Mouse (Mus musculus) midbrain, postnatal 0 days (tissue): ENCODE data around the gene Slc39a5. TPM values are rescaled to one million over a fixed set of nuclear protein-coding genes. Genes with fewer than 3 reads are reported as not detected.

Experiments used
- ATAC-seq: fragments of 200-750 bp; cut with Nextera tagmentation; 2 replicates; pipeline ENCODE4 v1.8.0; 2017; ENCODE audit warnings: moderate number of reproducible peaks, mild to moderate bottlenecking, moderate TSS enrichment, moderate library complexity; ENCODE audit not compliant: low FRiP score
- DNase-seq: peaks from one replicate; pipeline ENCODE4 v3.0.0-alpha.2; 2015; ENCODE audit warnings: low spot score
- H3K27ac ChIP-seq: fragments of 300-500 bp; sonication (generic); 2 replicates; pipeline ENCODE4 v1.5.1; 2014; ENCODE audit warnings: low read depth, mild to moderate bottlenecking, low read length, mixed read lengths
- H3K27me3 ChIP-seq: fragments of 300-500 bp; sonication (generic); 2 replicates; pipeline ENCODE4 v1.6.1; 2014; ENCODE audit warnings: low read length, control low read depth, mixed read lengths; ENCODE audit not compliant: insufficient read depth
- H3K36me3 ChIP-seq: fragments of 300-500 bp; sonication (generic); 2 replicates; pipeline ENCODE4 v1.6.1; 2014; ENCODE audit warnings: low read length, control low read depth, mixed read lengths; ENCODE audit not compliant: insufficient read depth
- H3K4me1 ChIP-seq: fragments of 300-500 bp; sonication (generic); 2 replicates; pipeline ENCODE4 v1.6.1; 2014; ENCODE audit warnings: mild to moderate bottlenecking, control low read depth, antibody characterized with exemption, low read length, mixed read lengths; ENCODE audit not compliant: insufficient read depth
- H3K4me2 ChIP-seq: fragments of 300-500 bp; sonication (generic); 2 replicates; pipeline ENCODE4 v1.6.1; 2014; ENCODE audit warnings: low read depth, mild to moderate bottlenecking, low read length, mixed read lengths; ENCODE audit not compliant: poor library complexity, severe bottlenecking
- H3K4me3 ChIP-seq: fragments of 300-500 bp; sonication (generic); 2 replicates; pipeline ENCODE4 v1.5.1; 2014; ENCODE audit warnings: low read depth, mild to moderate bottlenecking, low read length, moderate library complexity
- H3K9ac ChIP-seq: fragments of 300-500 bp; sonication (generic); replicated peaks from 2 replicates; pipeline ENCODE4 v1.6.1; 2014; ENCODE audit warnings: mild to moderate bottlenecking, low read length, moderate library complexity, mixed read lengths; ENCODE audit not compliant: poor library complexity, severe bottlenecking
- H3K9me3 ChIP-seq: fragments of 300-500 bp; sonication (generic); 2 replicates; pipeline ENCODE4 v1.6.1; 2016; ENCODE audit warnings: low read length, control low read depth
- CTCF ChIP-seq: IDR thresholded peaks from 2 replicates; pipeline ENCODE4 v1.5.1; 2016; ENCODE audit warnings: antibody characterized with exemption, mild to moderate bottlenecking
- WGBS: fragments of 180-500 bp; shearing (Covaris S2); extraction: QIAGEN DNeasy Blood & Tissue Kit; methylation state at CpG from one replicate; pipeline ENCODE4 v1.1.7; 2014; 5-methylcytosine and 5-hydroxymethylcytosine counted together
- polyA plus RNA-seq: library from polyadenylated mRNA; unstranded; fragments of >200 nt; fragmentation: Nextera tagmentation; extraction: Ambion mirVana; gene quantifications from 2 replicates; pipeline ENCODE4 v1.2.1, GENCODE M21; 2015
- total RNA-seq: library from RNA; depleted of rRNA; stranded (reverse); fragments of >200 nt; gene quantifications from 2 replicates; pipeline ENCODE4 v1.2.3, GENCODE M21; 2014

The Slc39a5 gene
- total and polyA plus RNA-seq, 2 experiments from 2014 or later, result 0.16 to 0.27 TPM

GRCm38 (mm10) chr10:128438675-128439279 lies 37.7 kb upstream of the Slc39a5 start:
- H3K4me2 ChIP-seq, result no peak overlapping the region
- H3K27me3 ChIP-seq, result no peaks in the 10 kb centered on the region
- TF ChIP-seq CTCF, result no peak
- ATAC-seq (no peak), DNase-seq (no peak)
- no peak overlapping the region for H3K27ac ChIP-seq
- H3K9me3 ChIP-seq, result no peaks in the 10 kb centered on the region
- WGBS, result 84% methylated on average over 10 of the region's 10 CpGs
- H3K9ac ChIP-seq, result no peak overlapping the region
- peaks cover 55% of the 10 kb centered on the region for H3K36me3 ChIP-seq
- H3K4me3 ChIP-seq, result no peak overlapping the region
- no peaks in the 10 kb centered on the region for H3K4me1 ChIP-seq

- peaks cover 55% of the 10 kb centered on the region for H3K36me3 ChIP-seq
- H3K4me1 ChIP-seq, result no peaks in the 10 kb centered on the region
- H3K9ac ChIP-seq, result no peak overlapping the region
- no peak overlapping the region for H3K4me3 ChIP-seq
- DNase-seq (no peak), ATAC-seq (no peak)
- no peaks in the 10 kb centered on the region for H3K9me3 ChIP-seq
- no peak for TF ChIP-seq CTCF
- H3K27me3 ChIP-seq, result no peaks in the 10 kb centered on the region
- H3K27ac ChIP-seq, result no peak overlapping the region
- H3K4me2 ChIP-seq, result no peak overlapping the region
- 95% methylated on average over 8 of the region's 8 CpGs for WGBS
These were observed 35.3 kb upstream of the Slc39a5 start for GRCm38 (mm10) chr10:128436376-128436775.

DNA sequence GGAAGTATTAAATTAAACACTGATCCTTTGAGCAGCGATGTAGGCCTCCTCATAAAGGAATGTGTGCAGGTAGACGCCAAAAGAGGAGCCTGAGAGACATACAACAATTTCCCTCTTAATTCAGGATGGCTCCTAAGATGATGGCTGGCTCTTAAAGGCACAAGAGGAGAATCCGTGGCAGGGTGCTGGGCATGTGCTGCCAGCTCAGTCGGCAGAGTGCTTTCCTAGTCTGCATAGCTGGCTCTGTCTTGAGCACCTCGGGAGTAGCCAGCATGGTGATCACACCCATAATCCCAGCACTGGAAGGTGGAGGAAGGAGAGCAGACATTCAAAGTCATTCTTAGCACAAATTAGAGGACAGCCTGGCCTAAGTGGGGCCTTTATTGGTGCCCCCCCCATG lies 34.8 kb upstream of the Slc39a5 start:
- no peaks in the 10 kb centered on the region for H3K9me3 ChIP-seq
- ATAC-seq (no peak), DNase-seq (no peak)
- no peak overlapping the region for H3K9ac ChIP-seq
- no peak overlapping the region for H3K4me2 ChIP-seq
- no peaks in the 10 kb centered on the region for H3K4me1 ChIP-seq
- peaks cover 56% of the 10 kb centered on the region for H3K36me3 ChIP-seq
- WGBS, result 90% methylated on average over 5 of the region's 5 CpGs
- H3K4me3 ChIP-seq, result no peak overlapping the region
- H3K27ac ChIP-seq, result no peak overlapping the region
- H3K27me3 ChIP-seq, result no peaks in the 10 kb centered on the region
- no peak for TF ChIP-seq CTCF

- DNase-seq, result peak; percentile 36
These were observed 34.3 kb upstream of the Slc39a5 start for GRCm38 (mm10) chr10:128435186-128435823.

DNA sequence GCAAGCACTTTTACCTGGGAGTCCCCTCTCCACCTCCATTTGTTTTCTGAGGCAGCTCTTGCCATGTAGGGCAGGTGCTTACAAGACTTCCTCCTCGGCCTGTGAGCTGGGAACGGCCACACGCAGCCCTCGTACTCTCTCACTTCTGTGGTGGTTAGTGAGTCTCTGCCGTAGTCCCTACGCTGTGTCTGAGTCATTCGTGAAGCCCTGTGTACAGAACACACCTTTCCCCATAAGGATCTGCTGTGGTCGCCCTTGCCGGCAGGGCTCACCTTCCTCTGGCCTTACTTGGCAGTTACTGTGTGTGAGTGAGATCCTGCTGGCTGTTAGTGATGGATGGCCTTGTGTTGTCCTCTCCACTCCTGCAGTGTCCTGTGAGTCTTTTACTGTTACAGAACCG lies 33.7 kb upstream of the Slc39a5 start:
- Histone ChIP-seq H3K36me3 (peaks cover 54% of the 10 kb centered on the region), H3K4me3 (no peak overlapping the region), H3K9me3 (no peaks in the 10 kb centered on the region), H3K27me3 (no peaks in the 10 kb centered on the region), H3K4me1 (no peaks in the 10 kb centered on the region), H3K4me2 (no peak overlapping the region), H3K27ac (no peak overlapping the region), H3K9ac (0 out of 2 replicates have a peak overlapping the region, but pooled peaks have one; percentile 19)
- ATAC-seq (no peak), DNase-seq (no peak)
- 87% methylated on average over 10 of the region's 10 CpGs for WGBS
- no peak for TF ChIP-seq CTCF

More at GRCm38 (mm10) chr10:128435186-128435823, 34.3 kb upstream of the Slc39a5 start:
- no peak for TF ChIP-seq CTCF
- H3K4me1 ChIP-seq, result no peaks in the 10 kb centered on the region
- ATAC-seq, result no peak
- peaks cover 57% of the 10 kb centered on the region for H3K36me3 ChIP-seq
- H3K27me3 ChIP-seq, result no peaks in the 10 kb centered on the region
- H3K27ac ChIP-seq, result no peak overlapping the region
- H3K4me3 ChIP-seq, result no peak overlapping the region
- H3K4me2 ChIP-seq, result no peak overlapping the region
- WGBS, result 63% methylated on average over 17 of the region's 17 CpGs
- H3K9me3 ChIP-seq, result no peaks in the 10 kb centered on the region
- H3K9ac ChIP-seq, result 0 out of 2 replicates have a peak overlapping the region, but pooled peaks have one; percentile 19

GRCm38 (mm10) chr10:128433417-128433816 lies 32.4 kb upstream of the Slc39a5 start:
- Histone ChIP-seq H3K4me2 (no peak overlapping the region), H3K4me3 (no peak overlapping the region), H3K27ac (no peak overlapping the region), H3K9me3 (no peaks in the 10 kb centered on the region), H3K36me3 (peaks cover 58% of the 10 kb centered on the region), H3K27me3 (no peaks in the 10 kb centered on the region), H3K4me1 (no peaks in the 10 kb centered on the region), H3K9ac (no peak overlapping the region)
- TF ChIP-seq CTCF, result no peak
- ATAC-seq (no peak), DNase-seq (no peak)
- 95% methylated on average over 2 of the region's 2 CpGs for WGBS
